8 mouse cellular contexts compared by ENCODE assay signal in genomic region chr14:75727046-75727445, GRCm38 (mm10). TPM values are rescaled to one million over a fixed set of nuclear protein-coding genes. Genes with fewer than 3 reads are reported as not detected.
A peak's percentile ranks its signal among the peaks of the same experiment; 100 is the strongest.
DNase-seq lines count a peak whose midpoint lies in the region; ATAC-seq lines count a peak whose summit lies in the region.

No protein-coding gene starts in this region.

- no peaks in the 10 kb centered on the region for H3K27me3 ChIP-seq in heart, embryonic 12.5 days (replicated peaks)
- no peaks in the 10 kb centered on the region for H3K27me3 ChIP-seq in forebrain, embryonic 10.5 days (ENCODE audit: poor library complexity, severe bottlenecking)

- H3K4me2 ChIP-seq in heart, embryonic 12.5 days: no peak overlapping the region

- H3K4me1 ChIP-seq in heart, embryonic 12.5 days (replicated peaks): no peaks in the 10 kb centered on the region; the same call in 1 of the 2 replicates
- H3K4me1 ChIP-seq in forebrain, embryonic 10.5 days: no peaks in the 10 kb centered on the region

- H3K9ac ChIP-seq in heart, embryonic 12.5 days: no peak overlapping the region

- H3K4me3 ChIP-seq in heart, embryonic 12.5 days: no peak overlapping the region
- no peak overlapping the region for H3K4me3 ChIP-seq in forebrain, embryonic 10.5 days

- WGBS in heart, embryonic 12.5 days: 72% methylated on average over 4 of the region's 4 CpGs
- WGBS in forebrain, embryonic 10.5 days: 79% methylated on average over 4 of the region's 4 CpGs

- peak; percentile 16 for DNase-seq in heart, postnatal 4 days
- peak; percentile 39 for DNase-seq in NIH3T3 (ENCODE audit: low read depth)
- peak; percentile 40 for DNase-seq in lung, postnatal 10 days
- no peak for DNase-seq in T-cell, adult 2 months (ENCODE audit: low spot score)
- no peak for DNase-seq in right cerebral cortex, postnatal 14 days
- DNase-seq in forebrain, embryonic 10.5 days (ENCODE audit: extremely low spot score, low spot score): no peak

- no peak overlapping the region for H3K27ac ChIP-seq in heart, embryonic 12.5 days (ENCODE audit: poor library complexity, severe bottlenecking)
- no peak overlapping the region for H3K27ac ChIP-seq in forebrain, embryonic 10.5 days

- ATAC-seq in heart, embryonic 12.5 days (ENCODE audit: insufficient number of reproducible peaks, low FRiP score): no peak
- peak; percentile 60 for ATAC-seq in erythroid progenitor cell, adult 5-6 weeks (replicated peaks; ENCODE audit: low FRiP score, poor library complexity, severe bottlenecking)

- H3K36me3 ChIP-seq in heart, embryonic 12.5 days: peaks cover 57% of the 10 kb centered on the region
- peaks cover 89% of the 10 kb centered on the region for H3K36me3 ChIP-seq in forebrain, embryonic 10.5 days (replicated peaks)

- no peaks in the 10 kb centered on the region for H3K9me3 ChIP-seq in heart, embryonic 12.5 days (replicated peaks)
- H3K9me3 ChIP-seq in forebrain, embryonic 10.5 days: no peaks in the 10 kb centered on the region

RNA-seq across cellular contexts. Expression of gene Cog3, which starts 27.3 kb away (rescaled TPM):
- total RNA-seq in heart, postnatal 4 days (2021): 10 to 100 TPM; 17.8 to 19.1 TPM
- 18.0 TPM in 2 replicates for polyA plus RNA-seq in heart, embryonic 12.5 days (2016; fragmentation: Nextera tagmentation; extraction: Ambion mirVana)
- total RNA-seq in erythroid progenitor cell, adult 5-6 weeks (2015; ENCODE audit: low replicate concordance): 10.8 and 18.9 TPM in 2 replicates
- 9.5 and 16.9 TPM in 2 replicates for total RNA-seq in erythroid progenitor cell, adult 5-6 weeks (2017; ENCODE audit: low replicate concordance)
- polyA plus RNA-seq in forebrain, embryonic 10.5 days (2016; fragmentation: Nextera tagmentation; extraction: Ambion mirVana): 17.7 and 18.6 TPM in 2 replicates

RNA-seq across cellular contexts. Expression of gene Slc25a30, which starts 59.8 kb away (rescaled TPM):
- total RNA-seq in heart, postnatal 4 days (2021): 10 to 100 TPM; 17.5 to 20.3 TPM
- polyA plus RNA-seq in heart, embryonic 12.5 days (2016; fragmentation: Nextera tagmentation; extraction: Ambion mirVana): 5.5 and 6.0 TPM in 2 replicates
- total RNA-seq in erythroid progenitor cell, adult 5-6 weeks (2015; ENCODE audit: low replicate concordance): 15.1 and 18.0 TPM in 2 replicates
- 6.3 and 15.4 TPM in 2 replicates for total RNA-seq in erythroid progenitor cell, adult 5-6 weeks (2017; ENCODE audit: low replicate concordance)
- 6.9 and 7.9 TPM in 2 replicates for polyA plus RNA-seq in forebrain, embryonic 10.5 days (2016; fragmentation: Nextera tagmentation; extraction: Ambion mirVana)

Comparison
In these comparisons a context has a peak if more than half of its experiments do, and no peak if none do; other contexts are left out.
1. DNase-seq: peak in heart, postnatal 4 days (single experiment), NIH3T3 (single experiment) and lung, postnatal 10 days (single experiment); none in T-cell, adult 2 months (single experiment), right cerebral cortex, postnatal 14 days (single experiment) and forebrain, embryonic 10.5 days (single experiment).